Mouse (Mus musculus): ENCODE results near the gene Fads1.

DNA sequence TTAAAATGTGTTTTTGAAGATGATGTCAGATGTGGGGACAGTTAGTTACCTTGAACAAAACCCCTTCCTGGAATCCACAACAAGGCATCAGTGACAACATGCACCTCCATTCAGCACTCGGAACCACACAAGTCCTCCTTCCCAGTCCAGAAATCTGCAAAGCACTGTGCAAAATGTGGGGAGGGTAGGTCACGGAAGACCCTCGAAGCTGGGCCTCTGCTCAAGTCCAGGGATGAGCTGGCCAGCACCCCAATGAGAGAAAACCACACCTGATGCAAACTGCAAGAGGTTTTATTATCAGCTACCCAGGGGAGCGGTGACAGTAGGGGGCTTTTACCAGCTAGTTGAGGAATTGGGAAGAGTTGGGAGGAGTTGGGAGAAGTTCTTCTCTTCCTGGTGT is 7.7 kb upstream of the Fads1 start:
- no peak for TF ChIP-seq EP300 (optimal IDR thresholded peaks at IDR 0.05)
- TF ChIP-seq CTCF (IDR thresholded peaks at IDR 0.05; ENCODE audit: low read depth), result no peak

Measured in stomach, postnatal 0 days (tissue).